Mouse (Mus musculus) c-Kit-positive CD71-negative TER-119-negative erythroid progenitor cells, embryonic 14.5 days (primary cell): ENCODE results near the gene Fxr2.
"Not testable (repeated sequence)": the region's sequence is repeated elsewhere in the genome, so short reads cannot be mapped to it uniquely, and the experiment has no call there.

Experiments used
- DNase-seq: peaks from one replicate; pipeline ENCODE4 v3.0.0-alpha.2; 2013; ENCODE audit warnings: low read depth

Fxr2 gene

GRCm38 (mm10) chr11:69684128-69684745, 51.4 kb downstream of the Fxr2 start:
- no peak for DNase-seq

GRCm38 (mm10) chr11:69684936-69685335, 52.1 kb downstream of the Fxr2 start:
- no peak for DNase-seq

GRCm38 (mm10) chr11:69685526-69686148, 52.8 kb downstream of the Fxr2 start, which contains the start of gene Tnfsf13:
Gene Tnfsf13, minus strand, starts transcription at chr11:69685784.
- DNase-seq, result no peak

GRCm38 (mm10) chr11:69686377-69686776, 53.6 kb downstream of the Fxr2 start:
- DNase-seq, result no peak

GRCm38 (mm10) chr11:69687061-69687460, 54.3 kb downstream of the Fxr2 start:
- no peak for DNase-seq

- DNase-seq, result no peak
Measured at GRCm38 (mm10) chr11:69689891-69690290, 57.1 kb downstream of the Fxr2 start.

GRCm38 (mm10) chr11:69692196-69692811, 59.5 kb downstream of the Fxr2 start:
- DNase-seq, result no peak

- no peak for DNase-seq
Measured at GRCm38 (mm10) chr11:69692863-69693262, 60.1 kb downstream of the Fxr2 start.

- DNase-seq, result no peak
Measured at GRCm38 (mm10) chr11:69693421-69693965, 60.7 kb downstream of the Fxr2 start.

- DNase-seq, result no peak
Measured at GRCm38 (mm10) chr11:69695046-69695360, 62.2 kb downstream of the Fxr2 start.

- no peak for DNase-seq
Measured at GRCm38 (mm10) chr11:69695361-69696181, 62.8 kb downstream of the Fxr2 start, which contains the start of the genes Tnfsf12 and Tnfsfm13. Gene Tnfsf12, minus strand, starts transcription at chr11:69695849. Gene Tnfsfm13, minus strand, starts transcription at chr11:69696098.

GRCm38 (mm10) chr11:69697396-69697795, 64.6 kb downstream of the Fxr2 start:
- DNase-seq, result no peak

GRCm38 (mm10) chr11:69698574-69698973, 65.8 kb downstream of the Fxr2 start:
- DNase-seq, result no peak

- DNase-seq, result no peak
Measured at GRCm38 (mm10) chr11:69699595-69699994, 66.8 kb downstream of the Fxr2 start.

GRCm38 (mm10) chr11:69702886-69703285, 70.1 kb downstream of the Fxr2 start:
- DNase-seq, result not testable (repeated sequence)
